Mouse (Mus musculus) ES-Bruce4 (cell line): ENCODE measurements around the gene Rhobtb1.

Experiments
- CTCF ChIP-seq: IDR thresholded peaks from one replicate; pipeline ENCODE4 v1.8.1; 2011; ENCODE audit warnings: low read depth, low read length
- EP300 ChIP-seq: IDR thresholded peaks from 2 replicates; pipeline ENCODE4 v1.6.1; 2011; ENCODE audit warnings: low read depth, low read length; ENCODE audit not compliant: insufficient read depth
- POLR2A ChIP-seq: IDR thresholded peaks from one replicate; pipeline ENCODE4 v1.8.1; 2011; ENCODE audit warnings: low read length; ENCODE audit not compliant: insufficient read depth

- TF ChIP-seq CTCF (no peak), POLR2A (no peak), EP300 (no peak)
Measured at GRCm38 (mm10) chr10:69279607-69279978, 128.4 kb downstream of the Rhobtb1 start.
